Mouse (Mus musculus) MEL (cell line): ENCODE measurements around the gene Sap25.

Experiments
- CTCF ChIP-seq, 3 experiments: IDR thresholded peaks in 2 of 3; conservative IDR thresholded peaks in 1 of 3; 2 replicates each; pipeline ENCODE4 v1.5.1; 2011 to 2012; ENCODE audit warnings: low read length in 3 of 3, low read depth in 2 of 3, mild to moderate bottlenecking in 2 of 3, improper control_type of control experiment in 1 of 3, inconsistent platforms in 1 of 3, mixed read lengths in 1 of 3, moderate library complexity in 1 of 3; ENCODE audit not compliant: control insufficient read depth in 1 of 3, insufficient read depth in 1 of 3, poor library complexity in 1 of 3, severe bottlenecking in 1 of 3
- EP300 ChIP-seq, 2 experiments: IDR thresholded peaks; 2 replicates each; pipeline ENCODE4 v1.6.1; 2011; ENCODE audit warnings: improper control_type of control experiment in 2 of 2, low read length in 2 of 2, low read depth in 1 of 2, mild to moderate bottlenecking in 1 of 2
- GATA1 ChIP-seq: IDR thresholded peaks from 2 replicates; pipeline ENCODE4 v1.6.1; 2011; ENCODE audit warnings: low read depth, low read length, improper control_type of control experiment
- HCFC1 ChIP-seq: IDR thresholded peaks from 2 replicates; pipeline ENCODE4 v1.6.1; 2012; ENCODE audit warnings: low read depth, mild to moderate bottlenecking, inconsistent platforms, low read length, improper control_type of control experiment, moderate library complexity
- POLR2AphosphoS5 ChIP-seq: IDR thresholded peaks from 2 replicates; pipeline ENCODE4 v1.6.1; 2012; ENCODE audit warnings: low read depth, borderline replicate concordance, mild to moderate bottlenecking, inconsistent platforms, low read length, moderate library complexity, mixed read lengths
- USF1 ChIP-seq: IDR thresholded peaks from 2 replicates; pipeline ENCODE4 v1.6.1; 2014; ENCODE audit warnings: low read depth, mild to moderate bottlenecking, inconsistent platforms, low read length, improper control_type of control experiment, moderate library complexity
- USF2 ChIP-seq, 2 experiments: IDR thresholded peaks; 2 replicates each; pipeline ENCODE4 v1.6.1; 2011 to 2012; ENCODE audit warnings: improper control_type of control experiment in 2 of 2, low read length in 2 of 2, borderline replicate concordance in 1 of 2, inconsistent platforms in 1 of 2, low read depth in 1 of 2, mild to moderate bottlenecking in 1 of 2; ENCODE audit not compliant: insufficient read depth in 1 of 2
- ZC3H11A ChIP-seq: IDR thresholded peaks from 2 replicates; pipeline ENCODE4 v1.6.1; 2012; ENCODE audit warnings: low read depth, mild to moderate bottlenecking, inconsistent platforms, low read length, improper control_type of control experiment

DNA sequence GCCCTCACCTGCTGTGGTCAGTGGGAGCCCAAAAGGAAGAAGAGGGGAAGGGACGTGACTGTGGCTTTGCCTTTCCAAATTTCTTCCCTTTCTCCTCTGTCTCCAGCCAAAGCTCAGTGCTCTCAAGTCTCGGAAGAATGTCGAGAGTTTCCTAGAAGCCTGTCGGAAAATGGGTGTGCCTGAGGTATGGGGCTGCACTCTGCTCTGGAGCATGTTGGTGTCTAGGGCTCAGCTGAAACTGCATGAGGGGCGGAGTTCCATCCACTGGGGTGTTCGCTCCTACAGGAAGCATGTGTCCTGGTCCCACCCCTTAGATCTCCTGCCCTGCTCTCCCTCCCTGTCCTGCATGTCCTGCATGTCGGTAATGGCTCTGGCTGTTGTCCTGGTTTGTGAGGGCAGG lies 1.7 kb upstream of the Sap25 start:
- TF ChIP-seq CTCF (IDR thresholded peaks at IDR 0.05 in 2 of 3, conservative IDR thresholded peaks at IDR 0.05 in 1 of 3; ENCODE audit: control insufficient read depth in 1 of 3, insufficient read depth in 1 of 3, low read depth in 2 of 3, low read length in 3 of 3, poor library complexity in 1 of 3, severe bottlenecking in 1 of 3) (no peak), USF2 (IDR thresholded peaks at IDR 0.05; ENCODE audit: borderline replicate concordance in 1 of 2, insufficient read depth in 1 of 2, low read depth in 1 of 2, low read length in 2 of 2) (no peak), ZC3H11A (no peak), USF1 (no peak), POLR2AphosphoS5 (no peak), GATA1 (no peak), EP300 (IDR thresholded peaks at IDR 0.05; ENCODE audit: low read depth in 1 of 2, low read length in 2 of 2) (no peak), HCFC1 (no peak)
